Mouse (Mus musculus) stomach, postnatal 0 days (tissue): ENCODE results near the gene Olfr1104.

Experiments
- CTCF ChIP-seq: IDR thresholded peaks from 2 replicates; pipeline ENCODE4 v1.5.1; 2016; ENCODE audit warnings: antibody characterized with exemption, low read depth, mild to moderate bottlenecking, moderate library complexity
- EP300 ChIP-seq: optimal IDR thresholded peaks from 2 replicates; pipeline ENCODE3; 2016; ENCODE audit warnings: antibody characterized with exemption

DNA sequence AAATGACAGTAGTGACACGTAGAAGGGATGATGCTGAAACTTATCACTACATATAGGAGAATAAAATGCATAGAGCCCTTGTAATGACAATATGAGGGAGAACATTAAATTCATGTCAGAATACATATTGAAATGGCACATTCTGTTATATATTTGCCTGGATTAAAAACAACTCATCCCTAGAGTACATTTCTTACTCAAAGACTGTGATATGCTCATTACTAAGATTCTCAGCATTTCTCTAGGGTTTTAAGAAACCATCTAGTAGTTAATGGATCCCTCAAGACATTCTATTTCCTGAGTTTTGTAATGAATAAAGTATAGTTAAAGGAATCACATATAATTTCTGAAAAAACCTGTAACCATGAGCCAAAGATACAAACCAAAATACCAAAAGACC lies 25.3 kb upstream of the Olfr1104 start, which contains the start of gene Olfr1106:
- TF ChIP-seq CTCF, result no peak
- no peak for TF ChIP-seq EP300
